Mouse (Mus musculus) kidney, embryonic 15.5 days (tissue): ENCODE measurements around the gene Slc2a6. TPM values are rescaled to one million over a fixed set of nuclear protein-coding genes. Genes with fewer than 3 reads are reported as not detected.

Experiments used
- ATAC-seq: fragments of 200-750 bp; cut with Nextera tagmentation; replicated peaks from 2 replicates; pipeline ENCODE4 v1.8.0; 2017; ENCODE audit warnings: moderate TSS enrichment; ENCODE audit not compliant: low FRiP score
- H3K27ac ChIP-seq: fragments of 300-500 bp; sonication (generic); 2 replicates; pipeline ENCODE4 v1.5.1; 2015; ENCODE audit warnings: mild to moderate bottlenecking, inconsistent platforms
- H3K27me3 ChIP-seq: fragments of 300-500 bp; sonication (generic); 2 replicates; pipeline ENCODE4 v1.6.1; 2015; ENCODE audit warnings: inconsistent platforms
- H3K36me3 ChIP-seq: fragments of 300-500 bp; sonication (generic); 2 replicates; pipeline ENCODE4 v1.6.1; 2015; ENCODE audit warnings: inconsistent platforms
- H3K4me1 ChIP-seq: fragments of 300-500 bp; sonication (generic); 2 replicates; pipeline ENCODE4 v1.6.1; 2015; ENCODE audit warnings: inconsistent platforms
- H3K4me2 ChIP-seq: fragments of 300-500 bp; sonication (generic); 2 replicates; pipeline ENCODE4 v1.6.1; 2015; ENCODE audit warnings: moderate library complexity, mild to moderate bottlenecking, inconsistent platforms
- H3K4me3 ChIP-seq: fragments of 300-500 bp; sonication (generic); replicated peaks from 2 replicates; pipeline ENCODE4 v1.5.1; 2015; ENCODE audit warnings: mild to moderate bottlenecking, inconsistent platforms
- H3K9ac ChIP-seq: fragments of 300-500 bp; sonication (generic); 2 replicates; pipeline ENCODE4 v1.6.1; 2015; ENCODE audit warnings: mild to moderate bottlenecking, inconsistent platforms
- H3K9me3 ChIP-seq: fragments of 300-500 bp; sonication (generic); replicated peaks from 2 replicates; pipeline ENCODE4 v1.6.1; 2016; ENCODE audit warnings: inconsistent platforms
- WGBS: fragments of 180-500 bp; shearing (Covaris S2); methylation state at CpG from one replicate; pipeline ENCODE4 v1.1.7; 2015; ENCODE audit warnings: mixed read lengths; 5-methylcytosine and 5-hydroxymethylcytosine counted together
- polyA plus RNA-seq: library from polyadenylated mRNA; unstranded; fragments of >200 nt; fragmentation: Nextera tagmentation; extraction: Ambion mirVana; gene quantifications from 2 replicates; pipeline ENCODE4 v1.2.1, GENCODE M21; 2015

Slc2a6 gene
- polyA plus RNA-seq, 1 experiment from 2014 or later, result 0.96 TPM

- peak overlapping the region; percentile 63 for H3K4me2 ChIP-seq
- H3K36me3 ChIP-seq, result no peaks in the 10 kb centered on the region
- no peak overlapping the region for H3K27ac ChIP-seq
- peaks cover 14% of the 10 kb centered on the region for H3K4me1 ChIP-seq
- H3K9me3 ChIP-seq, result no peaks in the 10 kb centered on the region
- ATAC-seq, result no peak
- H3K4me3 ChIP-seq, result no peak overlapping the region
- peak overlapping the region; percentile 11; the same call in 1 of the 2 replicates for H3K9ac ChIP-seq
- 55% methylated on average over 4 of the region's 4 CpGs for WGBS
- H3K27me3 ChIP-seq, result peaks cover 13% of the 10 kb centered on the region; the same call in 1 of the 2 replicates
These were observed 728 bp upstream of the Slc2a6 start for GRCm38 (mm10) chr2:27028437-27029015.

GRCm38 (mm10) chr2:27026857-27027617 lies 761 bp downstream of the Slc2a6 start:
- H3K27me3 ChIP-seq, result peaks cover 13% of the 10 kb centered on the region; the same call in 1 of the 2 replicates
- H3K4me2 ChIP-seq, result peak overlapping the region; percentile 63; the same call in 1 of the 2 replicates
- H3K4me3 ChIP-seq, result peak overlapping the region; percentile 35; the same call in 1 of the 2 replicates
- no peaks in the 10 kb centered on the region for H3K36me3 ChIP-seq
- H3K9me3 ChIP-seq, result no peaks in the 10 kb centered on the region
- H3K4me1 ChIP-seq, result peaks cover 14% of the 10 kb centered on the region
- ATAC-seq, result no peak
- WGBS, result 76% methylated on average over 10 of the region's 10 CpGs
- no peak overlapping the region for H3K27ac ChIP-seq
- H3K9ac ChIP-seq, result no peak overlapping the region

GRCm38 (mm10) chr2:27026332-27026731 lies 1.5 kb downstream of the Slc2a6 start:
- Histone ChIP-seq H3K4me2 (no peak overlapping the region), H3K4me3 (no peak overlapping the region), H3K27ac (no peak overlapping the region), H3K36me3 (no peaks in the 10 kb centered on the region), H3K27me3 (peaks cover 13% of the 10 kb centered on the region; the same call in 1 of the 2 replicates), H3K9me3 (no peaks in the 10 kb centered on the region), H3K9ac (no peak overlapping the region), H3K4me1 (peaks cover 19% of the 10 kb centered on the region)
- WGBS, result 93% methylated on average over 3 of the region's 3 CpGs
- no peak for ATAC-seq

GRCm38 (mm10) chr2:27025545-27025944 lies 2.3 kb downstream of the Slc2a6 start:
- H3K9ac ChIP-seq, result no peak overlapping the region
- peaks cover 13% of the 10 kb centered on the region; the same call in 1 of the 2 replicates for H3K27me3 ChIP-seq
- WGBS, result 76% methylated on average over 3 of the region's 3 CpGs
- ATAC-seq, result no peak
- H3K27ac ChIP-seq, result no peak overlapping the region
- H3K36me3 ChIP-seq, result no peaks in the 10 kb centered on the region
- H3K4me1 ChIP-seq, result peaks cover 19% of the 10 kb centered on the region
- no peaks in the 10 kb centered on the region for H3K9me3 ChIP-seq
- H3K4me2 ChIP-seq, result no peak overlapping the region
- no peak overlapping the region for H3K4me3 ChIP-seq

DNA sequence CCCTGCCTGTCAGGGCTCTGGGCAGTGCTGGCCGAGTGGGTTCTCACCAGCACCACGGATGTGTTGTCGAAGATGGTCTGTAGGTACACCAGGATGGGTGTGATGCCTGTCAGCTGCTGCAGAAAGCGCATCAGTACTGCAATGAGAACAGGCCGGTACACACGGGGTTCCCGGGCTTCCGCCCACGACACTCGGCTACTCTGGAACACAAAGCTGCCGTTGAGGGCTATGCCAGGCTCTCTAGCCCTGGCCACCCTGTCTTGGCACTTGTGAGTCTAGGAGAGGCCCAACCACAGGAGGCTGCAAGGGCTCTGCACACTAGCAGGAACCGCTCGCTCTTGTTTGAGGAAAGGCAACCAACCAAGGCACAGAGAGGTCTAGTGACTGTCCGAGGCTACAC lies 3.7 kb downstream of the Slc2a6 start:
- no peak overlapping the region for H3K9ac ChIP-seq
- no peak overlapping the region for H3K4me2 ChIP-seq
- no peak for ATAC-seq
- peaks cover 9% of the 10 kb centered on the region for H3K36me3 ChIP-seq
- H3K9me3 ChIP-seq, result no peaks in the 10 kb centered on the region
- peaks cover 19% of the 10 kb centered on the region for H3K4me1 ChIP-seq
- WGBS, result 85% methylated on average over 14 of the region's 14 CpGs
- peaks cover 12% of the 10 kb centered on the region; the same call in 1 of the 2 replicates for H3K27me3 ChIP-seq
- no peak overlapping the region for H3K27ac ChIP-seq
- H3K4me3 ChIP-seq, result no peak overlapping the region

GRCm38 (mm10) chr2:27022612-27023011 lies 5.2 kb downstream of the Slc2a6 start:
- peaks cover 6% of the 10 kb centered on the region; the same call in 1 of the 2 replicates for H3K27me3 ChIP-seq
- no peak overlapping the region for H3K4me3 ChIP-seq
- 66% methylated on average over 6 of the region's 6 CpGs for WGBS
- H3K27ac ChIP-seq, result no peak overlapping the region
- peaks cover 9% of the 10 kb centered on the region; the same call in 1 of the 2 replicates for H3K4me1 ChIP-seq
- no peak overlapping the region for H3K9ac ChIP-seq
- no peak for ATAC-seq
- peaks cover 24% of the 10 kb centered on the region for H3K36me3 ChIP-seq
- H3K9me3 ChIP-seq, result no peaks in the 10 kb centered on the region
- H3K4me2 ChIP-seq, result no peak overlapping the region

- no peak overlapping the region for H3K9ac ChIP-seq
- H3K27me3 ChIP-seq, result no peaks in the 10 kb centered on the region
- peaks cover 39% of the 10 kb centered on the region for H3K36me3 ChIP-seq
- H3K4me3 ChIP-seq, result no peak overlapping the region
- no peak overlapping the region for H3K27ac ChIP-seq
- no peak for ATAC-seq
- no peaks in the 10 kb centered on the region for H3K9me3 ChIP-seq
- H3K4me1 ChIP-seq, result peaks cover 5% of the 10 kb centered on the region; the same call in 1 of the 2 replicates
- 83% methylated on average over 1 of the region's 1 CpGs for WGBS
- no peak overlapping the region for H3K4me2 ChIP-seq
These were observed 6.7 kb downstream of the Slc2a6 start for GRCm38 (mm10) chr2:27021103-27021502.

DNA sequence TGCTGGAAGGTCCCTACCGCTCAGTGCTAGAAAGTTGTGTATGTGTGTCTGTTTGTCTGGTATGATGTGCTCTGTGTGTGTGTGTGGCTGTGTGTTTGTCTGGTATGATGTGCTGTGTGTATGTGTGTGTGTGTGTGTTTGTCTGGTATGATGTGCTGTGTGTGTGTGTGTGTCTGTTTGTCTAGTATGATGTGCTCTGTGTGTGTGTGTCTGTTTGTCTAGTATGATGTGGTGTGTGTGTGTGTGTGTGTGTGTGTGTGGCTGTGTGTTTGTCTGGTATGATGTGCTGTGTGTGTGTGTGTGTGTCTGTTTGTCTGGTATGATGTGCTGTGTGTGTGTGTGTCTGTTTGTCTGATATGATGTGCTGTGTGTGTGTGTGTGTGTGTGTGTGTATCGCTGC lies 8.3 kb downstream of the Slc2a6 start:
- Histone ChIP-seq H3K27ac (no peak overlapping the region), H3K9ac (no peak overlapping the region), H3K4me1 (peaks cover 5% of the 10 kb centered on the region; the same call in 1 of the 2 replicates), H3K27me3 (no peaks in the 10 kb centered on the region), H3K4me3 (no peak overlapping the region), H3K36me3 (peaks cover 55% of the 10 kb centered on the region), H3K4me2 (no peak overlapping the region), H3K9me3 (no peaks in the 10 kb centered on the region)
- 93% methylated on average over 2 of the region's 2 CpGs for WGBS
- ATAC-seq, result no peak

- Histone ChIP-seq H3K4me1 (peaks cover 5% of the 10 kb centered on the region; the same call in 1 of the 2 replicates), H3K36me3 (peaks cover 67% of the 10 kb centered on the region), H3K9ac (no peak overlapping the region), H3K4me2 (no peak overlapping the region), H3K27me3 (no peaks in the 10 kb centered on the region), H3K4me3 (no peak overlapping the region), H3K27ac (no peak overlapping the region), H3K9me3 (no peaks in the 10 kb centered on the region)
- ATAC-seq, result no peak
- 56% methylated on average over 5 of the region's 5 CpGs for WGBS
These were observed 10.0 kb downstream of the Slc2a6 start for GRCm38 (mm10) chr2:27017802-27018201.

GRCm38 (mm10) chr2:27009714-27010244 lies 18.0 kb downstream of the Slc2a6 start, which contains the start of gene Cacfd1:
Cacfd1 (plus strand) TSS chr2:27009926.
- Histone ChIP-seq H3K4me3 (peak within 1 kb of the TSS; percentile 80), H3K36me3 (peaks cover 15% of the 10 kb centered on the region), H3K4me2 (peak within 1 kb of the TSS; percentile 79), H3K27ac (peak within 1 kb of the TSS; percentile 90), H3K4me1 (peaks cover 23% of the 10 kb centered on the region), H3K9ac (peak within 1 kb of the TSS; percentile 87), H3K9me3 (no peaks in the 10 kb centered on the region), H3K27me3 (no peaks in the 10 kb centered on the region)
- ATAC-seq, result peak; percentile 97
- under 1% methylated on average over 43 of the region's 43 CpGs for WGBS

DNA sequence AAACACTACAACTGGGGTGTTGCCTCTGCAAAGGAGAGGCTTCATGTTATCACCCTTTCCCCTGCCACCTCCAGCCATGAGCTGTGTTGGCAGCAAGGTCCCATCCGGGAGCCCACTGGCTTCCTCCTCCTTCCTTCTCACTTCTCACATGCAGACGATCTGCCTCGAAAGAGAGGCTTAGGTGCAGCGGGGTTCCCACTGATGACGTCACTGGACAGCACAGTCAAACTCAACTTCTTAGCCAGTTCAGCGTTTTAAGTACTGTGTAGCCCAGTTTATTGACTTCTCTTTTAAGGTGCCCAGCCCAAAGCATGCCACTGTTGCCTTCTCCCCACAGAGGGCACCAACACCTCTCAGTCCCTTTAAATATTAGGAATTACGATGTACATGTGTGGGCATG lies 20.1 kb downstream of the Slc2a6 start:
- no peak overlapping the region for H3K4me2 ChIP-seq
- 74% methylated on average over 7 of the region's 7 CpGs for WGBS
- H3K4me3 ChIP-seq, result no peak overlapping the region

DNA sequence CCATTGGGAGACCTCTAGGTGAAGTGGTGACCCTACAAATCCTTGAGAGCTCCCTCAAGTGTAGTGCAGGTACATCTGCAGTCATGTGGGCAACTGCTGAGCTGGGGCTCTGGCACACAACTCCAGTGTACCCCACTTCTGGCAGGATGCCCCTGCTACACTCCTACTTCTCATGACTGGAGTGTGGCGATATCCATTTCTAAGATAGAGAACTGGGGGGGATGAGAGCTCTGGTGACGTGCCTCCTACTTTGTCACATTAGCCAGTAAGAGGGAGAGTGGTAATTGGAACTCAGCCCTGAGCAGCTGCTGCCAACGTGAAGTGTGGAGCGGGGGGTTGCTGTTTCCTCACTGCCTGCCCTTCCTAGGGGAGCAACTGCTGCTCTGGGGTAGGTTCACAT lies 21.5 kb downstream of the Slc2a6 start:
- 69% methylated on average over 4 of the region's 4 CpGs for WGBS
- Histone ChIP-seq H3K9me3 (no peaks in the 10 kb centered on the region), H3K4me2 (no peak overlapping the region), H3K4me1 (peaks cover 16% of the 10 kb centered on the region), H3K27ac (no peak overlapping the region), H3K4me3 (no peak overlapping the region), H3K9ac (no peak overlapping the region), H3K27me3 (no peaks in the 10 kb centered on the region), H3K36me3 (no peaks in the 10 kb centered on the region)
- ATAC-seq, result no peak

More for the DNA sequence above, 20.1 kb downstream of the Slc2a6 start:
- H3K27me3 ChIP-seq, result no peaks in the 10 kb centered on the region
- no peak overlapping the region for H3K27ac ChIP-seq
- peaks cover 23% of the 10 kb centered on the region for H3K4me1 ChIP-seq
- H3K9ac ChIP-seq, result no peak overlapping the region
- no peak for ATAC-seq
- no peaks in the 10 kb centered on the region for H3K9me3 ChIP-seq
- no peaks in the 10 kb centered on the region for H3K36me3 ChIP-seq
